Comparison of ENCODE assay signal across 30 mouse cellular contexts in the genomic region with DNA sequence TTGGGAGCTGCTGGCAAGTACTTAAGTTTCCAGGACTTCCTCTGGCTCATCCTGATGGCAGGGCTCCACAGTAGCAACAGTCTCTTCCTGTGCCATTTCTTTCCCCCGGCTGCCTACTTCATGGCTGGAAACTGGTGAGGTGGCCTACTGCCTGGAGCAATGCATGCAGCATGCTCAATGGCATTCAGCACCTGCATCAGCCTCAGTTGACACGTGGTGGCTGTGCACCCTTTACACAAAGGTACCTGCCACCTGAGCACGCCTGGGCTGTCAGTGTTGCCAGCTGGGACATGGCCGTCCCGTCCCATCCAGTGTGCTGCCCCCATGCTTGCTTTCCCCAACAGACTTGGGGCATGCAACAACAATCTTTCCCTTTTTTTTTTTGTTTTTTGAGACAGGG. TPM values are rescaled to one million over a fixed set of nuclear protein-coding genes. Genes with fewer than 3 reads are reported as not detected.
DNase-seq lines count a peak whose midpoint lies in the region; ATAC-seq and TF ChIP-seq lines count a peak whose summit lies in the region.
"Had no signal": no experiment of that assay in that cellular context is flagged by ENCODE, and none has a peak within 500 bp of the region (broad histone marks: within the 10 kb centered on the region; RNA-seq: fewer than 3 reads in every experiment).

No protein-coding gene starts in this region.

- H3K4me3 ChIP-seq in liver, embryonic 11.5 days (ENCODE audit: low read depth, low read length), result 0 out of 2 replicates have a peak overlapping the region, but pooled peaks have one; percentile 7
- H3K4me3 ChIP-seq in liver, postnatal 0 days (ENCODE audit: low read depth, low read length), result no peak overlapping the region
- H3K4me3 ChIP-seq in CH12.LX (replicated peaks in 1 of 3; ENCODE audit: low read depth in 2 of 3, low read length in 2 of 3, poor library complexity in 1 of 3) (no peak overlapping the region), MEL (ENCODE audit: control insufficient read depth in 1 of 2, insufficient read depth in 1 of 2, low read depth in 2 of 2, low read length in 2 of 2) (no peak overlapping the region)
- no peak overlapping the region for H3K4me3 ChIP-seq in liver, embryonic 13.5 days (replicated peaks)
- H3K4me3 ChIP-seq: embryonic facial prominence, embryonic 15.5 days; forebrain, embryonic 13.5 days; heart, embryonic 10.5 days; heart, embryonic 15.5 days; hindbrain, embryonic 12.5 days; kidney, embryonic 15.5 days; layer of hippocampus, adult 2 months; lung, embryonic 15.5 days; neural tube, embryonic 12.5 days had no signal

- no peak for TF ChIP-seq CTCF in liver, postnatal 0 days (IDR thresholded peaks at IDR 0.05; ENCODE audit: low read depth)
- no peak for TF ChIP-seq CTCF in CH12.LX (conservative IDR thresholded peaks at IDR 0.05 in 1 of 2, IDR thresholded peaks at IDR 0.05 in 1 of 2; ENCODE audit: low read depth in 2 of 2, low read length in 2 of 2)
- no peak for TF ChIP-seq CTCF in MEL (IDR thresholded peaks at IDR 0.05 in 2 of 3, conservative IDR thresholded peaks at IDR 0.05 in 1 of 3; ENCODE audit: control insufficient read depth in 1 of 3, insufficient read depth in 1 of 3, low read depth in 2 of 3, low read length in 3 of 3, poor library complexity in 1 of 3, severe bottlenecking in 1 of 3)

- peaks cover 27% of the 10 kb centered on the region for H3K4me1 ChIP-seq in liver, embryonic 11.5 days (replicated peaks; ENCODE audit: control insufficient read depth, insufficient read depth, low read length)
- peaks cover 16% of the 10 kb centered on the region for H3K4me1 ChIP-seq in liver, postnatal 0 days (ENCODE audit: insufficient read depth)
- H3K4me1 ChIP-seq in CH12.LX (ENCODE audit: control insufficient read depth in 1 of 2, insufficient read depth in 2 of 2) (peaks cover 17 to 54% of the 10 kb centered on the region in 2 experiments), MEL (ENCODE audit: control insufficient read depth in 1 of 2, insufficient read depth in 2 of 2, low read length in 2 of 2) (peaks cover 2 to 40% of the 10 kb centered on the region in 2 experiments)
- peaks cover 73% of the 10 kb centered on the region for H3K4me1 ChIP-seq in liver, embryonic 13.5 days (replicated peaks)

- H3K4me2 ChIP-seq in liver, embryonic 11.5 days, result no peak overlapping the region
- H3K4me2 ChIP-seq in liver, postnatal 0 days (ENCODE audit: low read depth, low read length), result no peak overlapping the region
- H3K4me2 ChIP-seq in CH12.LX (ENCODE audit: insufficient read depth, low read depth, poor library complexity, severe bottlenecking), result no peak overlapping the region
- no peak overlapping the region for H3K4me2 ChIP-seq in liver, embryonic 13.5 days
- H3K4me2 ChIP-seq: embryonic facial prominence, embryonic 15.5 days; forebrain, embryonic 13.5 days; heart, embryonic 15.5 days; hindbrain, embryonic 12.5 days; kidney, embryonic 15.5 days; lung, embryonic 15.5 days; neural tube, embryonic 12.5 days had no signal

- DNase-seq in liver, embryonic 11.5 days (ENCODE audit: low spot score), result no peak
- no peak for DNase-seq in liver, postnatal 0 days
- DNase-seq in CH12.LX (ENCODE audit: extremely low read depth) (peak; percentile 42), MEL (ENCODE audit: low read depth, low spot score) (no peak)
- DNase-seq in liver, embryonic 13.5 days, result no peak
- no peak for DNase-seq in frontal cortex, postnatal 36 days (ENCODE audit: low spot score in 2 of 2)
- no peak for DNase-seq in lung, postnatal 10 days
- DNase-seq: adrenal gland, postnatal 25 days; cerebellum, adult 9-11 months; gastrocnemius, postnatal 14 days; heart, postnatal 36 days; kidney, adult 11 months; kidney, postnatal 36 days; lung, postnatal 36 days; midbrain, embryonic 14.5 days; right cerebral cortex, postnatal 4 days; thymus, adult 18-20 months; thymus, postnatal 4 days had no signal

- H3K36me3 ChIP-seq in liver, embryonic 11.5 days (ENCODE audit: control insufficient read depth, insufficient read depth, low read length), result peaks cover 72% of the 10 kb centered on the region
- peaks cover 69% of the 10 kb centered on the region for H3K36me3 ChIP-seq in liver, postnatal 0 days (replicated peaks; ENCODE audit: insufficient read depth, low read length)
- H3K36me3 ChIP-seq in CH12.LX (replicated peaks in 1 of 2; ENCODE audit: control insufficient read depth in 1 of 2, insufficient read depth in 1 of 2, low read length in 1 of 2) (peaks cover 74 to 85% of the 10 kb centered on the region in 2 experiments), MEL (ENCODE audit: control insufficient read depth in 1 of 2, insufficient read depth in 2 of 2, low read length in 2 of 2) (peaks cover 18 to 46% of the 10 kb centered on the region in 2 experiments)
- H3K36me3 ChIP-seq in liver, embryonic 13.5 days, result peaks cover 85% of the 10 kb centered on the region

- ATAC-seq in liver, embryonic 11.5 days (replicated peaks; ENCODE audit: low FRiP score), result no peak
- ATAC-seq in liver, postnatal 0 days, result no peak
- no peak for ATAC-seq in liver, embryonic 13.5 days (ENCODE audit: low read depth)
- ATAC-seq: forebrain, embryonic 13.5 days; hindbrain, postnatal 0 days had no signal

- peaks cover 51% of the 10 kb centered on the region for H3K79me2 ChIP-seq in CH12.LX (replicated peaks; ENCODE audit: control insufficient read depth, extremely low read depth, insufficient read depth, poor library complexity, severe bottlenecking)
- peaks cover 62% of the 10 kb centered on the region for H3K79me2 ChIP-seq in MEL (ENCODE audit: control insufficient read depth, insufficient read depth, low read length, poor library complexity)

- WGBS in liver, embryonic 11.5 days, result 59% methylated on average over 5 of the region's 5 CpGs
- 65% methylated on average over 5 of the region's 5 CpGs for WGBS in liver, postnatal 0 days (ENCODE audit: insufficient replicate concordance)
- WGBS in liver, embryonic 13.5 days (ENCODE audit: insufficient replicate concordance), result 57% methylated on average over 5 of the region's 5 CpGs

- in situ Hi-C loops in CH12.LX (cut with MboI; ENCODE audit: low pct_ligation_motif_present, low pct_unique_long_range_greater_than_20kb, low sequenced_read_pairs), result no loop called here

- no peak for TF ChIP-seq RAD21 in CH12.LX (IDR thresholded peaks at IDR 0.05; ENCODE audit: low read depth, low read length)
- no peak for TF ChIP-seq RAD21 in MEL (IDR thresholded peaks at IDR 0.05; ENCODE audit: low read depth, low read length)

- dilution Hi-C loops in CH12.LX (cut with MboI; ENCODE audit: extremely low pct_ligation_motif_present, extremely low pct_unique_long_range_greater_than_20kb, low sequenced_read_pairs), result no loop called here

- no peak for TF ChIP-seq EP300 in liver, postnatal 0 days (IDR thresholded peaks at IDR 0.05; ENCODE audit: low read depth)
- no peak for TF ChIP-seq EP300 in CH12.LX (IDR thresholded peaks at IDR 0.05; ENCODE audit: low read length)
- TF ChIP-seq EP300 in MEL (IDR thresholded peaks at IDR 0.05; ENCODE audit: low read depth in 1 of 2, low read length in 2 of 2), result no peak

- H3K27me3 ChIP-seq in liver, embryonic 11.5 days (replicated peaks; ENCODE audit: control insufficient read depth, insufficient read depth, low read length), result no peaks in the 10 kb centered on the region
- H3K27me3 ChIP-seq in liver, postnatal 0 days (ENCODE audit: insufficient read depth, low read length), result no peaks in the 10 kb centered on the region
- H3K27me3 ChIP-seq in CH12.LX (replicated peaks) (no peaks in the 10 kb centered on the region), MEL (ENCODE audit: control insufficient read depth in 1 of 2, insufficient read depth in 2 of 2, low read length in 2 of 2) (no peaks in the 10 kb centered on the region)
- H3K27me3 ChIP-seq in liver, embryonic 13.5 days, result no peaks in the 10 kb centered on the region
- H3K27me3 ChIP-seq: embryonic facial prominence, embryonic 15.5 days; forebrain, embryonic 13.5 days; heart, embryonic 15.5 days; hindbrain, embryonic 12.5 days; kidney, embryonic 15.5 days; lung, embryonic 15.5 days; neural tube, embryonic 12.5 days had no signal

- 0 out of 2 replicates have a peak overlapping the region, but pooled peaks have one; percentile 0 for H3K27ac ChIP-seq in liver, embryonic 11.5 days (ENCODE audit: low read depth, low read length)
- H3K27ac ChIP-seq in liver, postnatal 0 days (ENCODE audit: low read depth), result no peak overlapping the region
- H3K27ac ChIP-seq in CH12.LX (ENCODE audit: insufficient read depth, low read depth) (no peak overlapping the region), MEL (ENCODE audit: control insufficient read depth, low read depth, low read length) (peak overlapping the region; percentile 14; the same call in 1 of the 2 replicates)
- peak overlapping the region; percentile 47 for H3K27ac ChIP-seq in liver, embryonic 13.5 days
- H3K27ac ChIP-seq: embryonic facial prominence, embryonic 15.5 days; forebrain, embryonic 13.5 days; heart, embryonic 10.5 days; heart, embryonic 15.5 days; hindbrain, embryonic 12.5 days; hindbrain, postnatal 0 days; kidney, embryonic 15.5 days; layer of hippocampus, adult 2 months; liver, embryonic 14.5 days; lung, embryonic 15.5 days; neural tube, embryonic 12.5 days; stomach, postnatal 0 days had no signal

- no peaks in the 10 kb centered on the region for H3K9me3 ChIP-seq in liver, embryonic 11.5 days (ENCODE audit: control insufficient read depth, low read length)
- H3K9me3 ChIP-seq in liver, postnatal 0 days (ENCODE audit: low read length), result no peaks in the 10 kb centered on the region
- H3K9me3 ChIP-seq in CH12.LX (replicated peaks; ENCODE audit: low read length) (no peaks in the 10 kb centered on the region), MEL (replicated peaks; ENCODE audit: insufficient read depth, low read length) (no peaks in the 10 kb centered on the region)
- H3K9me3 ChIP-seq in liver, embryonic 13.5 days (replicated peaks), result no peaks in the 10 kb centered on the region
- H3K9me3 ChIP-seq: embryonic facial prominence, embryonic 15.5 days; forebrain, embryonic 13.5 days; heart, embryonic 10.5 days; heart, embryonic 15.5 days; hindbrain, embryonic 12.5 days; kidney, embryonic 15.5 days; lung, embryonic 15.5 days; neural tube, embryonic 12.5 days had no signal

- TF ChIP-seq POLR2A in CH12.LX (IDR thresholded peaks at IDR 0.05; ENCODE audit: low read depth, low read length) (peak; percentile 69), MEL (IDR thresholded peaks at IDR 0.05; ENCODE audit: control insufficient read depth in 1 of 2, insufficient read depth in 1 of 2, low read depth in 1 of 2, low read length in 2 of 2, poor library complexity in 1 of 2) (no peak)

- no peak overlapping the region for H3K9ac ChIP-seq in liver, embryonic 11.5 days (ENCODE audit: low read depth, low read length)
- H3K9ac ChIP-seq in liver, postnatal 0 days (replicated peaks), result no peak overlapping the region
- no peak overlapping the region for H3K9ac ChIP-seq in CH12.LX (ENCODE audit: insufficient read depth, low read depth)
- H3K9ac ChIP-seq in MEL (ENCODE audit: control insufficient read depth, low read depth, low read length, poor library complexity, severe bottlenecking), result no peak overlapping the region
- no peak overlapping the region for H3K9ac ChIP-seq in liver, embryonic 13.5 days
- H3K9ac ChIP-seq: embryonic facial prominence, embryonic 15.5 days; forebrain, embryonic 13.5 days; heart, embryonic 15.5 days; hindbrain, embryonic 12.5 days; kidney, embryonic 15.5 days; liver, embryonic 14.5 days; lung, embryonic 15.5 days; neural tube, embryonic 12.5 days had no signal

RNA-seq across cellular contexts. Expression of gene Ppan, which starts 5.1 kb away (rescaled TPM):
- 170 and 178 TPM in 2 replicates for polyA plus RNA-seq in liver, embryonic 11.5 days (2014; fragmentation: Nextera tagmentation; extraction: Ambion mirVana)
- 32.4 and 32.5 TPM in 2 replicates for polyA plus RNA-seq in liver, postnatal 0 days (2015; fragmentation: Nextera tagmentation; extraction: Ambion mirVana)
- 346 and 359 TPM in 2 replicates for total RNA-seq in CH12.LX (2012; rRNA removed)
- total RNA-seq in CH12.LX (2014; rRNA removed), result 242 and 272 TPM in 2 replicates
- 359 and 389 TPM in 2 replicates for polyA plus RNA-seq in CH12.LX (2012; ENCODE audit: insufficient read length, low read depth)
- 612 and 763 TPM in 2 replicates for total RNA-seq in MEL (2012; rRNA removed)
- polyA plus RNA-seq in MEL (2012; ENCODE audit: insufficient read depth in 1 of 2, insufficient read length in 2 of 2, low read depth in 1 of 2, low replicate concordance in 2 of 2, missing spikeins in 1 of 2), result 100 to 1,000 TPM; 251 to 953 TPM
- polyA plus RNA-seq in liver, embryonic 13.5 days (2015; fragmentation: Nextera tagmentation; extraction: Ambion mirVana), result 89.6 and 90.5 TPM in 2 replicates

RNA-seq across cellular contexts. Expression of gene Eif3g, which starts 5.4 kb away (rescaled TPM):
- 440 and 448 TPM in 2 replicates for polyA plus RNA-seq in liver, embryonic 11.5 days (2014; fragmentation: Nextera tagmentation; extraction: Ambion mirVana)
- polyA plus RNA-seq in liver, postnatal 0 days (2015; fragmentation: Nextera tagmentation; extraction: Ambion mirVana), result 128 and 129 TPM in 2 replicates
- total RNA-seq in CH12.LX (2012; rRNA removed) (293 and 340 TPM in 2 replicates), CH12.LX (2014; rRNA removed) (205 and 211 TPM in 2 replicates), MEL (2012; rRNA removed) (1,228 and 1,516 TPM in 2 replicates)
- polyA plus RNA-seq in CH12.LX (2012; ENCODE audit: insufficient read length, low read depth) (387 and 392 TPM in 2 replicates), MEL (2012; ENCODE audit: insufficient read depth in 1 of 2, insufficient read length in 2 of 2, low read depth in 1 of 2, low replicate concordance in 2 of 2, missing spikeins in 1 of 2) (1,000 to 10,000 TPM in 1 of 2 experiments, not detected in 1; 1,873 TPM)
- 282 and 290 TPM in 2 replicates for polyA plus RNA-seq in liver, embryonic 13.5 days (2015; fragmentation: Nextera tagmentation; extraction: Ambion mirVana)

RNA-seq across cellular contexts. Expression of gene Angptl6, which starts 13.5 kb away (rescaled TPM):
- 9.4 TPM in 2 replicates for polyA plus RNA-seq in liver, embryonic 11.5 days (2014; fragmentation: Nextera tagmentation; extraction: Ambion mirVana)
- 16.6 TPM in 2 replicates for polyA plus RNA-seq in liver, postnatal 0 days (2015; fragmentation: Nextera tagmentation; extraction: Ambion mirVana)
- 3.4 and 11.8 TPM in 2 replicates for total RNA-seq in CH12.LX (2012; rRNA removed)
- total RNA-seq in CH12.LX (2014; rRNA removed), result 1.4 and 2.0 TPM in 2 replicates
- polyA plus RNA-seq in CH12.LX (2012; ENCODE audit: insufficient read length, low read depth), result 0.57 and 1.1 TPM in 2 replicates
- total RNA-seq in MEL (2012; rRNA removed), result 10.9 and 18.1 TPM in 2 replicates
- 10 to 100 TPM in 1 of 2 experiments, not detected in 1; 22.6 TPM for polyA plus RNA-seq in MEL (2012; ENCODE audit: insufficient read depth in 1 of 2, insufficient read length in 2 of 2, low read depth in 1 of 2, low replicate concordance in 2 of 2, missing spikeins in 1 of 2)
- polyA plus RNA-seq in liver, embryonic 13.5 days (2015; fragmentation: Nextera tagmentation; extraction: Ambion mirVana), result 9.4 and 10.1 TPM in 2 replicates

RNA-seq across cellular contexts. Expression of gene A230050P20Rik, which starts 24.6 kb away (rescaled TPM):
- 7.1 and 8.8 TPM in 2 replicates for polyA plus RNA-seq in liver, embryonic 11.5 days (2014; fragmentation: Nextera tagmentation; extraction: Ambion mirVana)
- polyA plus RNA-seq in liver, postnatal 0 days (2015; fragmentation: Nextera tagmentation; extraction: Ambion mirVana), result 3.5 and 5.4 TPM in 2 replicates
- total RNA-seq in CH12.LX (2012; rRNA removed) (18.8 and 25.2 TPM in 2 replicates), CH12.LX (2014; rRNA removed) (3.3 and 3.7 TPM in 2 replicates), MEL (2012; rRNA removed) (53.9 and 63.7 TPM in 2 replicates)
- polyA plus RNA-seq in CH12.LX (2012; ENCODE audit: insufficient read length, low read depth) (11.0 and 11.2 TPM in 2 replicates), MEL (2012; ENCODE audit: insufficient read depth in 1 of 2, insufficient read length in 2 of 2, low read depth in 1 of 2, low replicate concordance in 2 of 2, missing spikeins in 1 of 2) (100 to 1,000 TPM; 190 to 199 TPM)
- 4.2 and 4.8 TPM in 2 replicates for polyA plus RNA-seq in liver, embryonic 13.5 days (2015; fragmentation: Nextera tagmentation; extraction: Ambion mirVana)

Comparison
In these comparisons a context has a peak if more than half of its experiments do, and no peak if none do; other contexts are left out.
1. H3K27ac ChIP-seq: peak in liver, embryonic 11.5 days (single experiment), MEL (single experiment) and liver, embryonic 13.5 days (single experiment); none in liver, postnatal 0 days (single experiment) and CH12.LX (single experiment).